26 mouse cellular contexts compared by ENCODE assay signal in the genomic region with DNA sequence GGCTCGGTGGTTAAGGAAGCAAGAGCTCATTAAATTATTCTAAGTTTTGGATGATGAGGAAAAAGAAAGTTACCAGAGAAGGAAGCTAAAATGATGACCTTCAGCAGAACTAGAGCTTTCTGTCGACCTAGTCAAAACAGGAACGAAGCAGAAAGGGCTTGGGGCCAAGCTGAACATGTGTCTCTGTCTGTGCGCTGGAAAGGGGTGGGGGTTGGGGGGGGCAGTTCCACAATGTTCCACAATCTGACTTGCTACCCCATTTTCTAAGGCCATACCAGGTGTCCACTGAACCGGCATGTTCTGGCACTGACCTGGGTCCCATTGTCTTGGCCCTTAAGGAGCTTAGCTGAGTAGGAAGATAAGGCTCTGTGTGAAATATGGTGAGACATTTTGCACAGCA. TPM values are rescaled to one million over a fixed set of nuclear protein-coding genes. Genes with fewer than 3 reads are reported as not detected.
DNase-seq lines count a peak whose midpoint lies in the region; ATAC-seq and TF ChIP-seq lines count a peak whose summit lies in the region.
"Had no signal": no experiment of that assay in that cellular context is flagged by ENCODE, and none has a peak within 500 bp of the region (broad histone marks: within the 10 kb centered on the region; RNA-seq: fewer than 3 reads in every experiment).

No protein-coding gene starts in this region.

- TF ChIP-seq EP300 in liver, postnatal 0 days (IDR thresholded peaks at IDR 0.05; ENCODE audit: low read depth), result no peak
- TF ChIP-seq EP300 in MEL (IDR thresholded peaks at IDR 0.05; ENCODE audit: low read depth in 1 of 2, low read length in 2 of 2), result no peak

- H3K27ac ChIP-seq in liver, postnatal 0 days (ENCODE audit: low read depth), result peak overlapping the region; percentile 45; the same call in 1 of the 2 replicates
- no peak overlapping the region for H3K27ac ChIP-seq in liver, embryonic 11.5 days (ENCODE audit: low read depth, low read length)
- no peak overlapping the region for H3K27ac ChIP-seq in MEL (ENCODE audit: control insufficient read depth, low read depth, low read length)
- H3K27ac ChIP-seq: embryonic facial prominence, embryonic 10.5 days; heart, embryonic 15.5 days; hindbrain, embryonic 14.5 days; kidney, postnatal 0 days; limb, embryonic 13.5 days; liver, embryonic 15.5 days; midbrain, embryonic 10.5 days; neural tube, embryonic 15.5 days; stomach, embryonic 15.5 days had no signal

- no peak for TF ChIP-seq POLR2A in MEL (IDR thresholded peaks at IDR 0.05; ENCODE audit: control insufficient read depth in 1 of 2, insufficient read depth in 1 of 2, low read depth in 1 of 2, low read length in 2 of 2, poor library complexity in 1 of 2)

- no peaks in the 10 kb centered on the region for H3K36me3 ChIP-seq in liver, postnatal 0 days (replicated peaks; ENCODE audit: insufficient read depth, low read length)
- H3K36me3 ChIP-seq in liver, embryonic 11.5 days (ENCODE audit: control insufficient read depth, insufficient read depth, low read length), result no peaks in the 10 kb centered on the region
- no peaks in the 10 kb centered on the region for H3K36me3 ChIP-seq in MEL (ENCODE audit: control insufficient read depth in 1 of 2, insufficient read depth in 2 of 2, low read length in 2 of 2)
- H3K36me3 ChIP-seq: embryonic facial prominence, embryonic 10.5 days; heart, embryonic 15.5 days; limb, embryonic 13.5 days; liver, embryonic 15.5 days; midbrain, embryonic 10.5 days; neural tube, embryonic 15.5 days; stomach, embryonic 15.5 days had no signal

- no peaks in the 10 kb centered on the region for H3K27me3 ChIP-seq in liver, postnatal 0 days (ENCODE audit: insufficient read depth, low read length)
- no peaks in the 10 kb centered on the region for H3K27me3 ChIP-seq in liver, embryonic 11.5 days (replicated peaks; ENCODE audit: control insufficient read depth, insufficient read depth, low read length)
- 0 out of 4 replicates have a peak, but pooled peaks cover 0 to 1% of the 10 kb centered on the region in 2 experiments for H3K27me3 ChIP-seq in MEL (ENCODE audit: control insufficient read depth in 1 of 2, insufficient read depth in 2 of 2, low read length in 2 of 2)
- H3K27me3 ChIP-seq: heart, embryonic 15.5 days; limb, embryonic 13.5 days; liver, embryonic 15.5 days; neural tube, embryonic 15.5 days; Patski; stomach, embryonic 15.5 days had no signal

- H3K9me3 ChIP-seq in liver, postnatal 0 days (ENCODE audit: low read length), result no peaks in the 10 kb centered on the region
- no peaks in the 10 kb centered on the region for H3K9me3 ChIP-seq in liver, embryonic 11.5 days (ENCODE audit: control insufficient read depth, low read length)
- H3K9me3 ChIP-seq in MEL (replicated peaks; ENCODE audit: insufficient read depth, low read length), result no peaks in the 10 kb centered on the region
- H3K9me3 ChIP-seq: embryonic facial prominence, embryonic 10.5 days; heart, embryonic 15.5 days; limb, embryonic 13.5 days; liver, embryonic 15.5 days; midbrain, embryonic 10.5 days; neural tube, embryonic 15.5 days; stomach, embryonic 15.5 days had no signal

- no peaks in the 10 kb centered on the region for H3K79me2 ChIP-seq in MEL (ENCODE audit: control insufficient read depth, insufficient read depth, low read length, poor library complexity)

- H3K9ac ChIP-seq in liver, postnatal 0 days (replicated peaks), result no peak overlapping the region
- no peak overlapping the region for H3K9ac ChIP-seq in liver, embryonic 11.5 days (ENCODE audit: low read depth, low read length)
- H3K9ac ChIP-seq in MEL (ENCODE audit: control insufficient read depth, low read depth, low read length, poor library complexity, severe bottlenecking), result no peak overlapping the region
- H3K9ac ChIP-seq: forebrain, postnatal 0 days; heart, embryonic 15.5 days; hindbrain, embryonic 14.5 days; limb, embryonic 13.5 days; liver, embryonic 15.5 days; neural tube, embryonic 15.5 days; stomach, embryonic 15.5 days had no signal

- H3K4me2 ChIP-seq in liver, postnatal 0 days (ENCODE audit: low read depth, low read length), result no peak overlapping the region
- no peak overlapping the region for H3K4me2 ChIP-seq in liver, embryonic 11.5 days
- H3K4me2 ChIP-seq: heart, embryonic 15.5 days; hindbrain, embryonic 14.5 days; limb, embryonic 13.5 days; liver, embryonic 15.5 days; neural tube, embryonic 15.5 days; stomach, embryonic 15.5 days had no signal

- no peak overlapping the region for H3K4me3 ChIP-seq in liver, postnatal 0 days (ENCODE audit: low read depth, low read length)
- H3K4me3 ChIP-seq in liver, embryonic 11.5 days (ENCODE audit: low read depth, low read length), result no peak overlapping the region
- H3K4me3 ChIP-seq in MEL (ENCODE audit: control insufficient read depth in 1 of 2, insufficient read depth in 1 of 2, low read depth in 2 of 2, low read length in 2 of 2), result no peak overlapping the region
- H3K4me3 ChIP-seq: embryonic facial prominence, embryonic 10.5 days; heart, embryonic 15.5 days; limb, embryonic 13.5 days; liver, embryonic 15.5 days; midbrain, embryonic 10.5 days; neural tube, embryonic 15.5 days; stomach, embryonic 15.5 days had no signal

- 36% methylated on average over 5 of the region's 5 CpGs for WGBS in liver, postnatal 0 days (ENCODE audit: insufficient replicate concordance)
- WGBS in liver, embryonic 11.5 days, result 55% methylated on average over 5 of the region's 5 CpGs

- no peak for TF ChIP-seq RAD21 in MEL (IDR thresholded peaks at IDR 0.05; ENCODE audit: low read depth, low read length)

- no peak for DNase-seq in liver, postnatal 0 days
- DNase-seq in liver, embryonic 11.5 days (ENCODE audit: low spot score), result no peak
- DNase-seq in MEL (ENCODE audit: low read depth, low spot score), result peak; percentile 29
- DNase-seq in kidney, postnatal 4 days, result no peak
- no peak for DNase-seq in right cerebral cortex, postnatal 4 days
- no peak for DNase-seq in testis, postnatal 10 days (ENCODE audit: low spot score)
- DNase-seq: cerebellum, adult 9-10 months; forebrain, postnatal 0 days; gastrocnemius, postnatal 25 days; heart, postnatal 36 days; kidney, adult 18-20 months; lung, postnatal 4 days; thymus, adult 18-20 months; thymus, postnatal 36 days had no signal

- no peak for ATAC-seq in liver, postnatal 0 days
- no peak for ATAC-seq in liver, embryonic 11.5 days (replicated peaks; ENCODE audit: low FRiP score)
- peak; percentile 17; the same call in 1 of the 2 replicates for ATAC-seq in granulocyte monocyte progenitor cell, adult 5-6 weeks (replicated peaks; ENCODE audit: poor library complexity, severe bottlenecking)
- ATAC-seq: forebrain, postnatal 0 days; inflammation-experienced regulatory T-cells, adult 6 months; Patski had no signal

- H3K4me1 ChIP-seq in liver, postnatal 0 days (ENCODE audit: insufficient read depth), result peaks cover 58% of the 10 kb centered on the region
- peaks cover 6% of the 10 kb centered on the region for H3K4me1 ChIP-seq in liver, embryonic 11.5 days (replicated peaks; ENCODE audit: control insufficient read depth, insufficient read depth, low read length)
- peaks cover 0 to 7% of the 10 kb centered on the region in 2 experiments; a peak in 2 of 4 replicates for H3K4me1 ChIP-seq in MEL (ENCODE audit: control insufficient read depth in 1 of 2, insufficient read depth in 2 of 2, low read length in 2 of 2)

- TF ChIP-seq CTCF in liver, postnatal 0 days (IDR thresholded peaks at IDR 0.05; ENCODE audit: low read depth), result no peak
- TF ChIP-seq CTCF in MEL (IDR thresholded peaks at IDR 0.05 in 2 of 3, conservative IDR thresholded peaks at IDR 0.05 in 1 of 3; ENCODE audit: control insufficient read depth in 1 of 3, insufficient read depth in 1 of 3, low read depth in 2 of 3, low read length in 3 of 3, poor library complexity in 1 of 3, severe bottlenecking in 1 of 3), result no peak

TF ChIP-seq in MEL, 35 proteins besides CTCF, POLR2A, EP300 and RAD21:
- no peak for TF ChIP-seq UBTF (IDR thresholded peaks at IDR 0.05; ENCODE audit: borderline replicate concordance, insufficient read depth, low read depth, low read length)
- no peak for TF ChIP-seq MAFK (IDR thresholded peaks at IDR 0.05; ENCODE audit: borderline replicate concordance, low read depth, low read length)
- no peak for TF ChIP-seq MYC (IDR thresholded peaks at IDR 0.05; ENCODE audit: low read depth, low read length)
- no peak for TF ChIP-seq SIN3A (IDR thresholded peaks at IDR 0.05; ENCODE audit: low read length)
- no peak for TF ChIP-seq ZKSCAN1 (IDR thresholded peaks at IDR 0.05; ENCODE audit: low read depth, low read length)
- TF ChIP-seq TCF12 (IDR thresholded peaks at IDR 0.05; ENCODE audit: low read depth, low read length), result no peak
- no peak for TF ChIP-seq ZMIZ1 (IDR thresholded peaks at IDR 0.05; ENCODE audit: low read depth, low read length)
- no peak for TF ChIP-seq MEF2A (IDR thresholded peaks at IDR 0.05; ENCODE audit: extremely low read depth, insufficient replicate concordance, low read depth, low read length, poor library complexity, severe bottlenecking)
- TF ChIP-seq HCFC1 (IDR thresholded peaks at IDR 0.05; ENCODE audit: low read depth, low read length), result no peak
- TF ChIP-seq USF1 (IDR thresholded peaks at IDR 0.05; ENCODE audit: low read depth, low read length), result no peak
- no peak for TF ChIP-seq TBP (IDR thresholded peaks at IDR 0.05; ENCODE audit: low read depth, low read length)
- TF ChIP-seq NRF1 (IDR thresholded peaks at IDR 0.05; ENCODE audit: insufficient read depth, low read depth, low read length, poor library complexity, severe bottlenecking), result no peak
- TF ChIP-seq USF2 (IDR thresholded peaks at IDR 0.05; ENCODE audit: borderline replicate concordance in 1 of 2, insufficient read depth in 1 of 2, low read depth in 1 of 2, low read length in 2 of 2), result no peak
- TF ChIP-seq MAZ (IDR thresholded peaks at IDR 0.05; ENCODE audit: low read depth, low read length), result no peak
- TF ChIP-seq MYB (IDR thresholded peaks at IDR 0.05; ENCODE audit: low read depth, low read length), result no peak
- no peak for TF ChIP-seq SMC3 (IDR thresholded peaks at IDR 0.05; ENCODE audit: low read depth, low read length)
- no peak for TF ChIP-seq NELFE (IDR thresholded peaks at IDR 0.05; ENCODE audit: low read depth, low read length)

RNA-seq across cellular contexts. Expression of a gene that starts 43.2 kb away (rescaled TPM):
- 17.1 and 21.8 TPM in 2 replicates for polyA plus RNA-seq in liver, postnatal 0 days (2015; fragmentation: Nextera tagmentation; extraction: Ambion mirVana)
- polyA plus RNA-seq in liver, embryonic 11.5 days (2014; fragmentation: Nextera tagmentation; extraction: Ambion mirVana), result 5.4 and 5.6 TPM in 2 replicates
- total RNA-seq in MEL (2012; rRNA removed), result 0.12 and 0.13 TPM in 2 replicates
- under 1 TPM in 1 of 2 experiments, not detected in 1; 0.40 TPM for polyA plus RNA-seq in MEL (2012; ENCODE audit: insufficient read depth in 1 of 2, insufficient read length in 2 of 2, low read depth in 1 of 2, low replicate concordance in 2 of 2, missing spikeins in 1 of 2)
- total RNA-seq in granulocyte monocyte progenitor cell, adult 5-6 weeks (2014; fragmentation: Nextera tagmentation), result 23.3 and 24.6 TPM in 2 replicates
- total RNA-seq in granulocyte monocyte progenitor cell, adult 5-6 weeks (2017), result 23.5 and 26.8 TPM in 2 replicates
